8 mouse cellular contexts compared by ENCODE assay signal in genomic region chr8:84614512-84615223, GRCm38 (mm10). TPM values are rescaled to one million over a fixed set of nuclear protein-coding genes. Genes with fewer than 3 reads are reported as not detected.
DNase-seq lines count a peak whose midpoint lies in the region; ATAC-seq and TF ChIP-seq lines count a peak whose summit lies in the region.

No protein-coding gene starts in this region.

- H3K27me3 ChIP-seq in heart, postnatal 0 days (ENCODE audit: control insufficient read depth, insufficient read depth, low read length) = peaks cover 5% of the 10 kb centered on the region; the same call in 1 of the 2 replicates
- H3K27me3 ChIP-seq in hindbrain, embryonic 13.5 days = peaks cover 10% of the 10 kb centered on the region; the same call in 1 of the 2 replicates

- no peak overlapping the region for H3K9ac ChIP-seq in heart, postnatal 0 days (replicated peaks; ENCODE audit: low read depth, low read length)
- 0 out of 2 replicates have a peak overlapping the region, but pooled peaks have one; percentile 35 for H3K9ac ChIP-seq in hindbrain, embryonic 13.5 days

- no peaks in the 10 kb centered on the region for H3K36me3 ChIP-seq in heart, postnatal 0 days (replicated peaks; ENCODE audit: control insufficient read depth, insufficient read depth, low read length)
- H3K36me3 ChIP-seq in hindbrain, embryonic 13.5 days = peaks cover 23% of the 10 kb centered on the region

- no peaks in the 10 kb centered on the region for H3K4me1 ChIP-seq in heart, postnatal 0 days (ENCODE audit: control insufficient read depth, insufficient read depth)
- peaks cover 13% of the 10 kb centered on the region for H3K4me1 ChIP-seq in hindbrain, embryonic 13.5 days (replicated peaks)

- H3K9me3 ChIP-seq in heart, postnatal 0 days (replicated peaks; ENCODE audit: control insufficient read depth, low read length) = no peaks in the 10 kb centered on the region
- no peaks in the 10 kb centered on the region for H3K9me3 ChIP-seq in hindbrain, embryonic 13.5 days

- ATAC-seq in heart, postnatal 0 days (ENCODE audit: insufficient read depth, low read depth) = no peak
- no peak for ATAC-seq in hindbrain, embryonic 13.5 days (ENCODE audit: low FRiP score)

- H3K4me3 ChIP-seq in heart, postnatal 0 days (ENCODE audit: low read depth, low read length) = no peak overlapping the region
- no peak overlapping the region for H3K4me3 ChIP-seq in hindbrain, embryonic 13.5 days

- no peak overlapping the region for H3K27ac ChIP-seq in heart, postnatal 0 days (ENCODE audit: low read depth)
- no peak overlapping the region for H3K27ac ChIP-seq in hindbrain, embryonic 13.5 days

- WGBS in heart, postnatal 0 days = 42% methylated on average over 16 of the region's 16 CpGs
- 29% methylated on average over 16 of the region's 16 CpGs for whole genome bisulfite sequencing in hindbrain, embryonic 13.5 days

- no peak for DNase-seq in heart, postnatal 0 days (ENCODE audit: low spot score)
- DNase-seq in heart, adult 11 months = no peak
- peak; percentile 66 for DNase-seq in A20 (ENCODE audit: low read depth, low spot score)
- DNase-seq in T-cell, adult 2 months (ENCODE audit: low spot score) = peak; percentile 31
- peak; percentile 74 for DNase-seq in retina, postnatal 1 day
- no peak for DNase-seq in testis, postnatal 14 days (ENCODE audit: low spot score)
- DNase-seq in adrenal gland, postnatal 25 days = no peak

- H3K4me2 ChIP-seq in heart, postnatal 0 days (ENCODE audit: low read depth, low read length) = no peak overlapping the region
- no peak overlapping the region for H3K4me2 ChIP-seq in hindbrain, embryonic 13.5 days

- TF ChIP-seq CTCF in heart, postnatal 0 days (IDR thresholded peaks at IDR 0.05; ENCODE audit: low read depth) = peak; percentile 55

- TF ChIP-seq EP300 in heart, postnatal 0 days (IDR thresholded peaks at IDR 0.05; ENCODE audit: low read depth) = no peak

RNA-seq across cellular contexts. Expression of gene Ier2, which starts 48.0 kb away (rescaled TPM):
- 17.0 and 23.2 TPM in 2 replicates for total RNA-seq in heart, postnatal 0 days (2014; rRNA removed; ENCODE audit: low replicate concordance)
- polyA plus RNA-seq in heart, postnatal 0 days (2015; fragmentation: Nextera tagmentation; extraction: Ambion mirVana) = 33.3 and 38.3 TPM in 2 replicates
- polyA plus RNA-seq in hindbrain, embryonic 13.5 days (2015; fragmentation: Nextera tagmentation; extraction: Ambion mirVana) = 26.1 and 32.2 TPM in 2 replicates
- 19.6 and 22.3 TPM in 2 replicates for total RNA-seq in adrenal gland, postnatal 25 days (2021)

Comparison
In these comparisons a context has a peak if more than half of its experiments do, and no peak if none do; other contexts are left out.
1. DNase-seq: peak in A20 (single experiment), T-cell, adult 2 months (single experiment) and retina, postnatal 1 day (single experiment); none in heart, postnatal 0 days (single experiment), heart, adult 11 months (single experiment), testis, postnatal 14 days (single experiment) and adrenal gland, postnatal 25 days (single experiment).